Mouse (Mus musculus) hindbrain, embryonic 10.5 days (tissue): ENCODE measurements around the gene Wdr48. TPM values are rescaled to one million over a fixed set of nuclear protein-coding genes. Genes with fewer than 3 reads are reported as not detected.

Experiments used
- DNase-seq: peaks from one replicate; pipeline ENCODE4 v3.0.0-alpha.2; 2017; ENCODE audit warnings: low spot score
- H3K27ac ChIP-seq: fragments of 300-500 bp; sonication (generic); 2 replicates; pipeline ENCODE4 v1.5.1; 2016; ENCODE audit warnings: mild to moderate bottlenecking, moderate library complexity
- H3K27me3 ChIP-seq: fragments of 300-500 bp; sonication (generic); 2 replicates; pipeline ENCODE4 v1.6.1; 2016; ENCODE audit warnings: mild to moderate bottlenecking; ENCODE audit not compliant: poor library complexity, insufficient read depth, severe bottlenecking
- H3K36me3 ChIP-seq: fragments of 300-500 bp; sonication (generic); 2 replicates; pipeline ENCODE4 v1.6.1; 2016; ENCODE audit warnings: mild to moderate bottlenecking, moderate library complexity
- H3K4me1 ChIP-seq: fragments of 300-500 bp; sonication (generic); replicated peaks from 2 replicates; pipeline ENCODE4 v1.6.1; 2016; ENCODE audit warnings: mild to moderate bottlenecking
- H3K4me3 ChIP-seq: fragments of 300-500 bp; sonication (generic); 2 replicates; pipeline ENCODE4 v1.5.1; 2016; ENCODE audit warnings: mild to moderate bottlenecking, moderate library complexity
- H3K9me3 ChIP-seq: fragments of 300-500 bp; sonication (generic); 2 replicates; pipeline ENCODE4 v1.6.1; 2016; ENCODE audit warnings: mild to moderate bottlenecking, moderate library complexity
- WGBS: fragments of 180-500 bp; shearing (Covaris S2); methylation state at CpG from one replicate; pipeline ENCODE4 v1.1.7; 2016; 5-methylcytosine and 5-hydroxymethylcytosine counted together
- polyA plus RNA-seq: library from polyadenylated mRNA; unstranded; fragments of >200 nt; fragmentation: Nextera tagmentation; extraction: Ambion mirVana; gene quantifications from 2 replicates; pipeline ENCODE4 v1.2.1, GENCODE M21; 2016

Gene Wdr48
- polyA plus RNA-seq, 1 experiment from 2014 or later: 62.6 TPM

GRCm38 (mm10) chr9:119895040-119895721, 503 bp downstream of the Wdr48 start:
- Histone ChIP-seq H3K4me1 (peaks cover 19% of the 10 kb centered on the region), H3K9me3 (no peaks in the 10 kb centered on the region), H3K4me3 (peak overlapping the region; percentile 97), H3K36me3 (no peaks in the 10 kb centered on the region), H3K27ac (peak overlapping the region; percentile 95), H3K27me3 (peaks cover 15% of the 10 kb centered on the region; the same call in 1 of the 2 replicates)
- DNase-seq: no peak
- WGBS: under 1% methylated on average over 70 of the region's 71 CpGs

GRCm38 (mm10) chr9:119899446-119899845, 4.8 kb downstream of the Wdr48 start:
- Histone ChIP-seq H3K27me3 (no peaks in the 10 kb centered on the region), H3K27ac (no peak overlapping the region), H3K4me1 (peaks cover 15% of the 10 kb centered on the region), H3K4me3 (no peak overlapping the region), H3K9me3 (no peaks in the 10 kb centered on the region), H3K36me3 (peaks cover 29% of the 10 kb centered on the region)
- DNase-seq: no peak
- 93% methylated on average over 2 of the region's 2 CpGs for WGBS

- H3K9me3 ChIP-seq: no peaks in the 10 kb centered on the region
- peaks cover 61% of the 10 kb centered on the region for H3K36me3 ChIP-seq
- no peaks in the 10 kb centered on the region for H3K4me1 ChIP-seq
- no peaks in the 10 kb centered on the region for H3K27me3 ChIP-seq
- H3K4me3 ChIP-seq: no peak overlapping the region
- 85% methylated on average over 12 of the region's 12 CpGs for WGBS
- H3K27ac ChIP-seq: no peak overlapping the region
- DNase-seq: no peak
Measured at GRCm38 (mm10) chr9:119902410-119903151, 7.9 kb downstream of the Wdr48 start.

GRCm38 (mm10) chr9:119908708-119909107, 14.0 kb downstream of the Wdr48 start:
- no peak overlapping the region for H3K27ac ChIP-seq
- 98% methylated on average over 3 of the region's 3 CpGs for WGBS
- H3K27me3 ChIP-seq: no peaks in the 10 kb centered on the region
- no peak overlapping the region for H3K4me3 ChIP-seq
- no peaks in the 10 kb centered on the region for H3K9me3 ChIP-seq
- H3K36me3 ChIP-seq: peaks cover 98% of the 10 kb centered on the region
- no peak for DNase-seq
- H3K4me1 ChIP-seq: no peaks in the 10 kb centered on the region

GRCm38 (mm10) chr9:119909931-119910330, 15.3 kb downstream of the Wdr48 start:
- 93% methylated on average over 3 of the region's 3 CpGs for WGBS
- Histone ChIP-seq H3K27ac (no peak overlapping the region), H3K9me3 (no peaks in the 10 kb centered on the region), H3K36me3 (peaks cover 98% of the 10 kb centered on the region), H3K4me3 (no peak overlapping the region), H3K4me1 (no peaks in the 10 kb centered on the region), H3K27me3 (no peaks in the 10 kb centered on the region)
- no peak for DNase-seq

DNA sequence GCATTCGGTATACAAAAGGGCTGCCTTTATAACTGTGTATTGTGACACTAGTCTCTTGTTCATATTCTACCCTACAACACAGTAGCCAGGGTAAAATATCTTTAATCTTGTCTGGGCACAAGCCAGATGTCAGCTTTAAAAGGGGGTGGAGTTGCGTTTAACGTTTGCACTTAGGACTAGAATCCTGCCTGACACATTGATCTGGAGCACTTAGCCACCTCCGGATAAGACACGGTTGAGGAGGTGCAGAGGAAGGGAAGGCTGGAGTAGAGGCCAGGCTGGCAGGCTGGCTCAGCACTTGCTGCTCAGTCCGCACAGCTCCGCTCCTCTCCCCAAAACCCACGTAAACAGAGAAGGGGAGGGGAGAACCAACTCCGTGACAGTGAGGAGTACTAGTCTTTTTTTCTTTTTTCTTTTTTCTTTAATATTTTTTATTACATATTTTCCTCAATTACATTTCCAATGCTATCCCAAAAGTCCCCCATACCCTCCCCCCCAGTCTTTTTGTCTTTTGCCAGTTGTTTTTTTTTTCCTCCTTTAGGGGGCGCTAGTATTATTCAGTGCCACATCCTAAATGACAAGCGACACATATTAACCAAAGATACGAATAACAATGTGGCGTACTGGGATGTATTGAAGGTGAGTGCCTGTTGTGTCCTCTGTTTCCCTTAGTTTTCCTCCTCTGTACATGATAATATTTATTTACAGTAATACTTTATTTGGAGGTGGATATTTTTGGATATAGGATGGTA, 18.6 kb downstream of the Wdr48 start:
- H3K27me3 ChIP-seq: no peaks in the 10 kb centered on the region
- H3K9me3 ChIP-seq: no peaks in the 10 kb centered on the region
- H3K36me3 ChIP-seq: peaks cover 93% of the 10 kb centered on the region
- H3K4me3 ChIP-seq: no peak overlapping the region
- no peak for DNase-seq
- H3K27ac ChIP-seq: no peak overlapping the region
- 82% methylated on average over 13 of the region's 13 CpGs for WGBS
- H3K4me1 ChIP-seq: no peaks in the 10 kb centered on the region

DNA sequence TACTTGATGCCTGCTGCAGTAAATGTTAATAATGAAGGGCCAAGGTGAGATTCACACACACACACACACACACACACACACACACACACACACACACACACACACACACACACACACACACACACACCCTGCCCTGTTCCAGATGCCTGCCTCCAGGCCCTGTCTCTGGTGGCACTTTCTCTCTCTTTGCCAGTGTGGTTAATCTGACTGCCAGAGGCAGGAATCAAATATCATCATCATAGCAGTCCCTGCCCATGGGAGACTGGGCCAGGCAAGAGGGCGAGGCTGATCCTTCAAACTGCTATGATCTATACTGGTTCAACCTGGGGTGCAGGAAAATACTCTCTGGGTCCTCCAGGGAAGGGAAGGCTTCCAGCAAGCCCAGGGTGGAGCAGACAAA, 25.2 kb downstream of the Wdr48 start:
- H3K27me3 ChIP-seq: no peaks in the 10 kb centered on the region
- 94% methylated on average over 1 of the region's 1 CpGs for WGBS
- no peak for DNase-seq
- no peak overlapping the region for H3K27ac ChIP-seq
- no peaks in the 10 kb centered on the region for H3K4me1 ChIP-seq
- H3K4me3 ChIP-seq: no peak overlapping the region
- no peaks in the 10 kb centered on the region for H3K9me3 ChIP-seq
- peaks cover 93% of the 10 kb centered on the region for H3K36me3 ChIP-seq

DNA sequence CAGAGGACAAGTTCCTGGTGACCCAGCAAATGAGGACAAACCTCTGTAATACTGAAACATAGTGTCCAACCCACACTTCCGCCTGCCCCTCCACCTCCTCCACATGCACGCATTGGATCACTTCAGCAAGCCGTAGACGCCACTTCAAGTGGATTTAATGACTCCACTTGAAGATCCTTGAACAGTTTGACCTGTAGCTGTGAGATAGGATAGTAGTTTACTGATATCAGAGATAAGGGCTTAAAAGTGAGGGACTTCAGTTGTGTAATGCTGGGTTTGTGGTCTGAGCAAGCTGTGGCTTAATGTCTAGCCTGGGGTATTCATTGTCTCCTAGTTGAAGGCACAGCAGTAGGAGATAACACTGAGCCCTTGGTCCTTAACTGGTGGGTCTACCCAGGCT, 28.8 kb downstream of the Wdr48 start:
- H3K4me1 ChIP-seq: no peaks in the 10 kb centered on the region
- WGBS: 92% methylated on average over 4 of the region's 4 CpGs
- peaks cover 97% of the 10 kb centered on the region for H3K36me3 ChIP-seq

GRCm38 (mm10) chr9:119925120-119925657, 30.5 kb downstream of the Wdr48 start:
- Histone ChIP-seq H3K4me1 (no peaks in the 10 kb centered on the region), H3K9me3 (no peaks in the 10 kb centered on the region), H3K36me3 (peaks cover 97% of the 10 kb centered on the region), H3K4me3 (no peak overlapping the region), H3K27me3 (no peaks in the 10 kb centered on the region), H3K27ac (no peak overlapping the region)
- no peak for DNase-seq
- 91% methylated on average over 16 of the region's 16 CpGs for WGBS

More for the DNA sequence above, 28.8 kb downstream of the Wdr48 start:
- DNase-seq: no peak
- Histone ChIP-seq H3K27me3 (no peaks in the 10 kb centered on the region), H3K9me3 (no peaks in the 10 kb centered on the region), H3K27ac (no peak overlapping the region), H3K4me3 (no peak overlapping the region)

DNA sequence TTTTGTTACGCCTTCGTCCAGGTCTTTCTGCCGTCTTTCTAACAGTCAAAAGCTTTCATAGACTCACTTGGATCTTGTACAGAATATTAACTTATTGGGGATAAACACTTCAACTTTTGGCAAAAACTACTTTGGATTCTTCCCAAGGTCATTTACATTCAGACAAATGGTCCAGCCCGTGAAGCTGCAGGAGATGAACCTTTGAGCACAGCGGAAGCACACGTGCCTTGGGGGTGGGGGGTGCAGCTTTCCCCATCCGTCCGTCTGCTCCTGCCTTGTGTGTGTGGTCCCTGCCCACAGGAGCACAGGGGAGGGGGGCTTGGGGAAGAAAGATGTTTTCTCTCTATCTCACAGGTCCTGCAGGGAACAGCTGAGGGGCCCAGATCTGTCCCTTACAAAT, 31.1 kb downstream of the Wdr48 start:
- no peak overlapping the region for H3K4me3 ChIP-seq
- no peaks in the 10 kb centered on the region for H3K4me1 ChIP-seq
- no peak overlapping the region for H3K27ac ChIP-seq
- no peaks in the 10 kb centered on the region for H3K9me3 ChIP-seq
- no peak for DNase-seq
- H3K36me3 ChIP-seq: peaks cover 97% of the 10 kb centered on the region
- WGBS: 80% methylated on average over 8 of the region's 8 CpGs
- H3K27me3 ChIP-seq: no peaks in the 10 kb centered on the region

GRCm38 (mm10) chr9:119926497-119926896, 31.8 kb downstream of the Wdr48 start:
- Histone ChIP-seq H3K36me3 (peaks cover 97% of the 10 kb centered on the region), H3K27me3 (no peaks in the 10 kb centered on the region), H3K9me3 (no peaks in the 10 kb centered on the region), H3K4me3 (no peak overlapping the region), H3K4me1 (no peaks in the 10 kb centered on the region), H3K27ac (no peak overlapping the region)
- WGBS: 88% methylated on average over 5 of the region's 5 CpGs
- DNase-seq: no peak

- H3K4me1 ChIP-seq: peaks cover 18% of the 10 kb centered on the region
- H3K36me3 ChIP-seq: peaks cover 58% of the 10 kb centered on the region
- no peaks in the 10 kb centered on the region for H3K27me3 ChIP-seq
- no peak overlapping the region for H3K4me3 ChIP-seq
- 93% methylated on average over 12 of the region's 12 CpGs for WGBS
- no peak overlapping the region for H3K27ac ChIP-seq
- no peaks in the 10 kb centered on the region for H3K9me3 ChIP-seq
- no peak for DNase-seq
Measured at GRCm38 (mm10) chr9:119932358-119932757, 37.7 kb downstream of the Wdr48 start.

DNA sequence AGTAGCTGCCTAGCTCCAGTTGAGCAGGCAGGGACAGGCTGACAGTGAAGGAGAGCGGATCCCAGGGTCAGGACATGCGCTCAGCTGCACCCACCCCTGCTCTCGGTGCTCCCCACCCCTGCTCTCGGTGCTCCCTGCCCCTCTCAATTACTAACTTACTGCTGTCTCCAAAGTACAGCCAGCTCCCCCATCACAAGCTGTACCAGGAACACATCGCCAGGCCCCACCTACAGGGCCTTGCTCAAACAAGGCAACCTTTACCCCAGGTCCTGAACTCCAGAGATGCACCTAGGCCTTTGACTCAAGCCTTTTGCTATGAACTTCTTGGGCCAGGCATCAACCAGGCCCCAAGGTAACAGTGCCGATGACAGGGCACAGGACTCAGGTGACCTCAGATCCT, 39.0 kb downstream of the Wdr48 start:
- no peak overlapping the region for H3K27ac ChIP-seq
- DNase-seq: no peak
- H3K4me1 ChIP-seq: peaks cover 25% of the 10 kb centered on the region
- no peaks in the 10 kb centered on the region for H3K27me3 ChIP-seq
- no peaks in the 10 kb centered on the region for H3K9me3 ChIP-seq
- peaks cover 45% of the 10 kb centered on the region for H3K36me3 ChIP-seq
- 91% methylated on average over 6 of the region's 6 CpGs for WGBS
- no peak overlapping the region for H3K4me3 ChIP-seq
